Mouse (Mus musculus) midbrain, embryonic 16.5 days (tissue): ENCODE data around the gene Cops7a. TPM values are rescaled to one million over a fixed set of nuclear protein-coding genes. Genes with fewer than 3 reads are reported as not detected.

ENCODE experiments used
- ATAC-seq: fragments of 200-750 bp; cut with Nextera tagmentation; 2 replicates; pipeline ENCODE4 v1.8.0; 2017; ENCODE audit warnings: moderate TSS enrichment
- H3K27ac ChIP-seq: fragments of 300-500 bp; sonication (generic); 2 replicates; pipeline ENCODE4 v1.5.1; 2014; ENCODE audit warnings: mild to moderate bottlenecking, low read length, mixed read lengths
- H3K27me3 ChIP-seq: fragments of 300-500 bp; sonication (generic); 2 replicates; pipeline ENCODE4 v1.6.1; 2014; ENCODE audit warnings: low read depth, low read length, mixed read lengths; ENCODE audit not compliant: control insufficient read depth, insufficient read depth
- H3K36me3 ChIP-seq: fragments of 300-500 bp; sonication (generic); 2 replicates; pipeline ENCODE4 v1.6.1; 2014; ENCODE audit warnings: mild to moderate bottlenecking, low read length, moderate library complexity, mixed read lengths; ENCODE audit not compliant: control insufficient read depth, insufficient read depth
- H3K4me1 ChIP-seq: fragments of 300-500 bp; sonication (generic); 2 replicates; pipeline ENCODE4 v1.6.1; 2014; ENCODE audit warnings: mild to moderate bottlenecking, low read length, mixed read lengths; ENCODE audit not compliant: control insufficient read depth, insufficient read depth
- H3K4me2 ChIP-seq: fragments of 300-500 bp; sonication (generic); 2 replicates; pipeline ENCODE4 v1.6.1; 2014; ENCODE audit warnings: mild to moderate bottlenecking, low read length, mixed read lengths
- H3K4me3 ChIP-seq: fragments of 300-500 bp; sonication (generic); 2 replicates; pipeline ENCODE4 v1.5.1; 2014; ENCODE audit warnings: low read depth, mild to moderate bottlenecking, low read length, moderate library complexity, mixed read lengths
- H3K9ac ChIP-seq: fragments of 300-500 bp; sonication (generic); 2 replicates; pipeline ENCODE4 v1.6.1; 2014; ENCODE audit warnings: low read depth, low read length, mixed read lengths
- H3K9me3 ChIP-seq: fragments of 300-500 bp; sonication (generic); replicated peaks from 2 replicates; pipeline ENCODE4 v1.6.1; 2014; ENCODE audit warnings: mild to moderate bottlenecking, low read length, mixed read lengths; ENCODE audit not compliant: control insufficient read depth, poor library complexity, severe bottlenecking
- WGBS: fragments of 180-500 bp; shearing (Covaris S2); extraction: QIAGEN DNeasy Blood & Tissue Kit; methylation state at CpG from one replicate; pipeline ENCODE4 v1.1.7; 2014; 5-methylcytosine and 5-hydroxymethylcytosine counted together
- polyA plus RNA-seq: library from polyadenylated mRNA; unstranded; fragments of >200 nt; fragmentation: Nextera tagmentation; extraction: Ambion mirVana; gene quantifications from 2 replicates; pipeline ENCODE4 v1.2.1, GENCODE M21; 2015

Gene Cops7a
- polyA plus RNA-seq, 1 experiment from 2014 or later, result 94.0 TPM

GRCm38 (mm10) chr6:124930231-124930630 lies 35.1 kb downstream of the Cops7a start:
- no peaks in the 10 kb centered on the region for H3K27me3 ChIP-seq
- H3K9ac ChIP-seq, result peak overlapping the region; percentile 95
- H3K4me1 ChIP-seq, result peaks cover 17% of the 10 kb centered on the region
- WGBS, result 33% methylated on average over 1 of the region's 1 CpGs
- H3K4me3 ChIP-seq, result peak overlapping the region; percentile 95
- H3K4me2 ChIP-seq, result peak overlapping the region; percentile 52
- no peaks in the 10 kb centered on the region for H3K9me3 ChIP-seq
- peak overlapping the region; percentile 96 for H3K27ac ChIP-seq
- ATAC-seq, result no peak
- peaks cover 16% of the 10 kb centered on the region for H3K36me3 ChIP-seq

- no peak overlapping the region for H3K4me2 ChIP-seq
- no peaks in the 10 kb centered on the region for H3K27me3 ChIP-seq
- H3K9ac ChIP-seq, result no peak overlapping the region
- H3K9me3 ChIP-seq, result no peaks in the 10 kb centered on the region
- ATAC-seq, result no peak
- no peak overlapping the region for H3K27ac ChIP-seq
- peaks cover 14% of the 10 kb centered on the region for H3K4me1 ChIP-seq
- 55% methylated on average over 5 of the region's 5 CpGs for WGBS
- H3K36me3 ChIP-seq, result no peaks in the 10 kb centered on the region
- H3K4me3 ChIP-seq, result no peak overlapping the region
Measured at GRCm38 (mm10) chr6:124925941-124926340, 39.4 kb downstream of the Cops7a start.

- Histone ChIP-seq H3K9me3 (no peaks in the 10 kb centered on the region), H3K36me3 (no peaks in the 10 kb centered on the region), H3K27me3 (no peaks in the 10 kb centered on the region), H3K27ac (no peak overlapping the region), H3K4me1 (peaks cover 16% of the 10 kb centered on the region), H3K9ac (no peak overlapping the region), H3K4me3 (no peak overlapping the region), H3K4me2 (no peak overlapping the region)
- ATAC-seq, result no peak
- 34% methylated on average over 12 of the region's 12 CpGs for WGBS
Measured at GRCm38 (mm10) chr6:124925173-124925793, 40.1 kb downstream of the Cops7a start.

- Histone ChIP-seq H3K4me2 (no peak overlapping the region), H3K36me3 (no peaks in the 10 kb centered on the region), H3K27me3 (no peaks in the 10 kb centered on the region), H3K9me3 (no peaks in the 10 kb centered on the region), H3K9ac (no peak overlapping the region; the same call in 1 of the 2 replicates), H3K4me3 (no peak overlapping the region), H3K27ac (peak overlapping the region; percentile 100), H3K4me1 (peaks cover 27% of the 10 kb centered on the region)
- 64% methylated on average over 4 of the region's 4 CpGs for WGBS
- no peak for ATAC-seq
Measured at GRCm38 (mm10) chr6:124921539-124921938, 43.8 kb downstream of the Cops7a start.

- H3K36me3 ChIP-seq, result no peaks in the 10 kb centered on the region
- peak overlapping the region; percentile 74 for H3K4me2 ChIP-seq
- peak overlapping the region; percentile 58 for H3K9ac ChIP-seq
- no peaks in the 10 kb centered on the region for H3K9me3 ChIP-seq
- no peak for ATAC-seq
- peaks cover 30% of the 10 kb centered on the region for H3K4me1 ChIP-seq
- 23% methylated on average over 9 of the region's 9 CpGs for WGBS
- no peaks in the 10 kb centered on the region for H3K27me3 ChIP-seq
- H3K27ac ChIP-seq, result peak overlapping the region; percentile 100
- peak overlapping the region; percentile 93 for H3K4me3 ChIP-seq
Measured at GRCm38 (mm10) chr6:124920318-124921085, 44.8 kb downstream of the Cops7a start.

- Histone ChIP-seq H3K4me1 (peaks cover 36% of the 10 kb centered on the region), H3K4me3 (peak within 1 kb of the TSS; percentile 93), H3K27me3 (no peaks in the 10 kb centered on the region), H3K27ac (peak within 1 kb of the TSS; percentile 100), H3K36me3 (no peaks in the 10 kb centered on the region), H3K9ac (peak within 1 kb of the TSS; percentile 58), H3K9me3 (no peaks in the 10 kb centered on the region), H3K4me2 (peak within 1 kb of the TSS; percentile 74)
- peak; percentile 89 for ATAC-seq
- WGBS, result 1% methylated on average over 13 of the region's 13 CpGs
Measured at GRCm38 (mm10) chr6:124919695-124920317, 45.5 kb downstream of the Cops7a start, which contains the start of gene Ptms. Gene Ptms, minus strand, starts transcription at chr6:124920103.

- H3K36me3 ChIP-seq, result peaks cover 4% of the 10 kb centered on the region; the same call in 1 of the 2 replicates
- H3K27me3 ChIP-seq, result no peaks in the 10 kb centered on the region
- H3K4me2 ChIP-seq, result peak overlapping the region; percentile 74
- no peak for ATAC-seq
- WGBS, result 9% methylated on average over 14 of the region's 14 CpGs
- peak overlapping the region; percentile 93 for H3K4me3 ChIP-seq
- H3K27ac ChIP-seq, result peak overlapping the region; percentile 100
- H3K9ac ChIP-seq, result peak overlapping the region; percentile 100
- H3K9me3 ChIP-seq, result no peaks in the 10 kb centered on the region
- H3K4me1 ChIP-seq, result peaks cover 44% of the 10 kb centered on the region
Measured at GRCm38 (mm10) chr6:124918890-124919627, 46.3 kb downstream of the Cops7a start.

- H3K4me1 ChIP-seq, result peaks cover 50% of the 10 kb centered on the region
Measured at GRCm38 (mm10) chr6:124918331-124918690, 47.0 kb downstream of the Cops7a start.

More at GRCm38 (mm10) chr6:124918331-124918690, 47.0 kb downstream of the Cops7a start:
- Histone ChIP-seq H3K27me3 (no peaks in the 10 kb centered on the region), H3K27ac (peak overlapping the region; percentile 100), H3K4me3 (peak overlapping the region; percentile 93), H3K9me3 (no peaks in the 10 kb centered on the region), H3K4me2 (peak overlapping the region; percentile 74), H3K9ac (peak overlapping the region; percentile 100), H3K36me3 (peaks cover 11% of the 10 kb centered on the region)
- ATAC-seq, result peak; percentile 1; the same call in 1 of the 2 replicates
- 1% methylated on average over 7 of the region's 7 CpGs for WGBS
